Mouse (Mus musculus) myocyte (in vitro differentiated cells): ENCODE results near the gene Slc37a3.

Source experiments
- CEBPB ChIP-seq: IDR thresholded peaks from 2 replicates; pipeline ENCODE4 v1.6.1; 2011; ENCODE audit warnings: mild to moderate bottlenecking, moderate library complexity; ENCODE audit not compliant: poor library complexity, insufficient read depth, severe bottlenecking
- E2F4 ChIP-seq: IDR thresholded peaks from one replicate; pipeline ENCODE4 v1.6.1; 2011; ENCODE audit warnings: mild to moderate bottlenecking, control low read depth, moderate library complexity; ENCODE audit not compliant: insufficient read depth
- MAX ChIP-seq: IDR thresholded peaks from one replicate; pipeline ENCODE4 v1.6.1; 2011; ENCODE audit warnings: low read depth, mild to moderate bottlenecking, control low read depth
- MYOG ChIP-seq, 3 experiments: IDR thresholded peaks; one replicate each; pipeline ENCODE4 v1.6.1; 2011; ENCODE audit warnings: control low read depth in 2 of 3, low read depth in 2 of 3, mild to moderate bottlenecking in 2 of 3; ENCODE audit not compliant: insufficient read length in 2 of 3, control insufficient read depth in 1 of 3, insufficient read depth in 1 of 3
- POLR2A ChIP-seq: IDR thresholded peaks from one replicate; pipeline ENCODE4 v1.6.1; 2011; ENCODE audit warnings: low read depth, mild to moderate bottlenecking, control low read depth, moderate library complexity; ENCODE audit not compliant: insufficient read length
- POLR2AphosphoS2 ChIP-seq: IDR thresholded peaks from one replicate; pipeline ENCODE4 v1.6.1; 2011; ENCODE audit warnings: low read depth, control low read depth; ENCODE audit not compliant: insufficient read length
- SRF ChIP-seq: IDR thresholded peaks from one replicate; pipeline ENCODE4 v1.6.1; 2011; ENCODE audit warnings: low read depth; ENCODE audit not compliant: control insufficient read depth, insufficient read length
- TCF12 ChIP-seq: IDR thresholded peaks from one replicate; pipeline ENCODE4 v1.6.1; 2011; ENCODE audit warnings: mild to moderate bottlenecking, control low read depth; ENCODE audit not compliant: poor library complexity, insufficient read depth, severe bottlenecking
- USF1 ChIP-seq: IDR thresholded peaks from one replicate; pipeline ENCODE4 v1.6.1; 2011; ENCODE audit warnings: low read depth, mild to moderate bottlenecking, control low read depth, moderate library complexity

DNA sequence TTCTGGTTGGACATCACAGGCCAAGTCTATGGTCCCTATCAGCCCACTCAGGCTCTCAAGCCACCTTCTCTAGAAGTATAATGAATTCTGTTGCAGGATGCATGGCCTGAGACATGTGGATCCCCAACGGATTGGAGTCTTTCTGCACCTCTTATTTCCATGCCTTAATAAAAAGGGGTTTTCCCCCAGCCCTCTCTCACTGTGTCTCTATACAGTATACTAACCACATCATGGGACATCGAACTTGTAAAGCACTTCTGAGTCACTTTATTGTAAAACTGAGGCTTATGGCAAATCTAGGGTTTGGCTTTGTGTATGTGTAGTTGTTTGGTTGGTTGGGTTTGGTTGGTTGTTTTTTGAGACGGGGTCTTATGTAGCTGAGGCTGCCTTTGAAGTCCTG is 65.7 kb downstream of the Slc37a3 start:
- TF ChIP-seq MAX (no peak), POLR2A (no peak), E2F4 (no peak), TCF12 (no peak), USF1 (no peak), POLR2AphosphoS2 (no peak), SRF (no peak), MYOG (IDR thresholded peaks at IDR 0.05; ENCODE audit: control insufficient read depth in 1 of 3, insufficient read depth in 1 of 3, insufficient read length in 2 of 3, low read depth in 2 of 3) (no peak), CEBPB (no peak)
